Mouse (Mus musculus) olfactory bulb, adult 2 months (tissue): ENCODE results near the gene Lrrc8c.

Source experiments
- CTCF ChIP-seq: fragments of 200-500 bp; IDR thresholded peaks from 2 replicates; pipeline ENCODE4 v1.5.1; 2012; ENCODE audit warnings: low read depth, mild to moderate bottlenecking, low read length, moderate library complexity; ENCODE audit not compliant: insufficient read depth
- POLR2A ChIP-seq: fragments of 200-500 bp; IDR thresholded peaks from 2 replicates; pipeline ENCODE4 v1.6.1; 2012; ENCODE audit warnings: mild to moderate bottlenecking, low read depth, low read length, moderate library complexity; ENCODE audit not compliant: insufficient read depth

DNA sequence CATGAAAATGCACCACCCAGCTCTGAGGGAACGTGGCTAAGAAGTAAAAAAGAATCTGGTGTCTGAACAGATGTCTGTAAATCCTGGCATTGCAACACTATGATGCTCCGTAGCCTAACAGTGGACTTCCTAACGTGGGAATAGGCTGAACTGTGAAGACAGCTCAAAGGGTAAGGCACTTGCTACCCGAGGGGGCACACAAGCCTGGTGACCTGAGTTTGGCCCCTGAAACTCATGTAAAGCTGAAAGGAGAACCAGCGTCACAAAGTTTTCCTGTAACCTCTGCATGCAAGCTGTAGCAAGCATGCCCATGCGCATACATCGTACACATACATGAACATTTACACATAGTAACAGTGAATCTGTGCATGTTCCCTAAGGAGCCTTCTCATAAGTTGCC is 22.6 kb upstream of the Lrrc8c start:
- TF ChIP-seq CTCF = no peak
- no peak for TF ChIP-seq POLR2A
